Mouse (Mus musculus) liver, embryonic 16.5 days (tissue): ENCODE results near the gene Epor. TPM values are rescaled to one million over a fixed set of nuclear protein-coding genes. Genes with fewer than 3 reads are reported as not detected.

Source experiments
- ATAC-seq: fragments of 200-750 bp; cut with Nextera tagmentation; 2 replicates; pipeline ENCODE4 v1.8.0; 2017; ENCODE audit warnings: low read depth, mild to moderate bottlenecking, moderate number of reproducible peaks, moderate library complexity
- H3K27ac ChIP-seq: fragments of 300-500 bp; sonication (generic); 2 replicates; pipeline ENCODE4 v1.5.1; 2014; ENCODE audit warnings: mild to moderate bottlenecking, low read length
- H3K27me3 ChIP-seq: fragments of 300-500 bp; sonication (generic); 2 replicates; pipeline ENCODE4 v1.6.1; 2014; ENCODE audit warnings: low read depth, low read length, mixed read lengths; ENCODE audit not compliant: control insufficient read depth, insufficient read depth
- H3K36me3 ChIP-seq: fragments of 300-500 bp; sonication (generic); 2 replicates; pipeline ENCODE4 v1.6.1; 2014; ENCODE audit warnings: mild to moderate bottlenecking; ENCODE audit not compliant: control insufficient read depth, insufficient read depth
- H3K4me1 ChIP-seq: fragments of 300-500 bp; sonication (generic); 2 replicates; pipeline ENCODE4 v1.6.1; 2014; ENCODE audit warnings: low read depth, low read length, mixed read lengths; ENCODE audit not compliant: control insufficient read depth
- H3K4me2 ChIP-seq: fragments of 300-500 bp; sonication (generic); 2 replicates; pipeline ENCODE4 v1.6.1; 2014; ENCODE audit warnings: low read depth, low read length, mixed read lengths
- H3K4me3 ChIP-seq: fragments of 300-500 bp; sonication (generic); 2 replicates; pipeline ENCODE4 v1.5.1; 2014; ENCODE audit warnings: low read depth, mild to moderate bottlenecking, low read length
- H3K9ac ChIP-seq: fragments of 300-500 bp; sonication (generic); 2 replicates; pipeline ENCODE4 v1.6.1; 2014; ENCODE audit warnings: low read depth, low read length
- H3K9me3 ChIP-seq: fragments of 300-500 bp; sonication (generic); replicated peaks from 2 replicates; pipeline ENCODE4 v1.6.1; 2016; ENCODE audit warnings: low read length; ENCODE audit not compliant: control insufficient read depth
- WGBS: fragments of 180-500 bp; shearing (Covaris S2); extraction: QIAGEN DNeasy Blood & Tissue Kit; methylation state at CpG from one replicate; pipeline ENCODE4 v1.1.7; 2014; ENCODE audit not compliant: insufficient replicate concordance; 5-methylcytosine and 5-hydroxymethylcytosine counted together
- polyA plus RNA-seq: library from polyadenylated mRNA; unstranded; fragments of >200 nt; fragmentation: Nextera tagmentation; extraction: Ambion mirVana; gene quantifications from 2 replicates; pipeline ENCODE4 v1.2.1, GENCODE M21; 2015

Epor gene
- polyA plus RNA-seq, 1 experiment from 2014 or later, result 115 TPM

- peaks cover 16% of the 10 kb centered on the region for H3K4me1 ChIP-seq
- H3K9me3 ChIP-seq, result no peaks in the 10 kb centered on the region
- peak overlapping the region; percentile 99 for H3K4me2 ChIP-seq
- peak overlapping the region; percentile 70 for H3K4me3 ChIP-seq
- no peaks in the 10 kb centered on the region for H3K36me3 ChIP-seq
- 0 out of 2 replicates have a peak, but pooled peaks cover 2% of the 10 kb centered on the region for H3K27me3 ChIP-seq
- H3K27ac ChIP-seq, result peak overlapping the region; percentile 18; the same call in 1 of the 2 replicates
- WGBS, result 2% methylated on average over 35 of the region's 35 CpGs
- H3K9ac ChIP-seq, result peak overlapping the region; percentile 72
- ATAC-seq, result peak; percentile 17
Measured at GRCm38 (mm10) chr9:21917493-21918034, 45.7 kb downstream of the Epor start.

DNA sequence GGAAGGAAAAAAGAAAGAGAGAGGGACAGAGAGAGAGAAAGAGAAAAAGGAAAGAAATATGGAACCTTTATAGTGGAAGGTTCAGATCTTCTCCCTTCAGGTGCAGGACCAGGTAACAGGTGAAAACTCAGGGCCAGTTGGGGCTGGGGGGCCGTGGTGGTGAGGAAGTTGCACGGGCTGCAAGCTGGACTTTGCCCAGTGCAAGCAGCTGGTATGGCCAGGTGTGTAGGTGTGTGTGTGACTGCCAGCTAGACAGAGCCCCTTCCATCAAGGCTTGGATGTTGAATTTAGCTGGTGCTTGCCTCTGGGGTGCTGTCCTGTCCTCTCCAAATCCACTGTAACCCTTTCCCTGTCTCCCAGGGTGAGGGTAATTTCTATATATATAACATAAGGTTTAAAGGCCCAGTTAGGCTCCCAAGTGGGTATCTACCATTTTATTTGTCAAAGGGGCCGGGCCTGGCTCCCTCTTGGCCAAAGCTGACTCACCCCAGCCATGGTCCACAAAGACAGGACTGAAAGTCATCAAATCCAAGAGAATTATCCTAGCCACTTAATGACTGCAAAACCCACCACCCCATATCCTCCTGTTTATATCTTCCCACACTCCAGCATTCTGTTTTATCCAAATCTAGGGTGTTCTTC, 46.3 kb downstream of the Epor start:
- Histone ChIP-seq H3K4me1 (peaks cover 16% of the 10 kb centered on the region), H3K9ac (peak overlapping the region; percentile 72), H3K9me3 (no peaks in the 10 kb centered on the region), H3K4me3 (peak overlapping the region; percentile 70), H3K27ac (no peak overlapping the region), H3K36me3 (no peaks in the 10 kb centered on the region), H3K4me2 (peak overlapping the region; percentile 99), H3K27me3 (0 out of 2 replicates have a peak, but pooled peaks cover 2% of the 10 kb centered on the region)
- no peak for ATAC-seq
- 35% methylated on average over 3 of the region's 3 CpGs for WGBS

DNA sequence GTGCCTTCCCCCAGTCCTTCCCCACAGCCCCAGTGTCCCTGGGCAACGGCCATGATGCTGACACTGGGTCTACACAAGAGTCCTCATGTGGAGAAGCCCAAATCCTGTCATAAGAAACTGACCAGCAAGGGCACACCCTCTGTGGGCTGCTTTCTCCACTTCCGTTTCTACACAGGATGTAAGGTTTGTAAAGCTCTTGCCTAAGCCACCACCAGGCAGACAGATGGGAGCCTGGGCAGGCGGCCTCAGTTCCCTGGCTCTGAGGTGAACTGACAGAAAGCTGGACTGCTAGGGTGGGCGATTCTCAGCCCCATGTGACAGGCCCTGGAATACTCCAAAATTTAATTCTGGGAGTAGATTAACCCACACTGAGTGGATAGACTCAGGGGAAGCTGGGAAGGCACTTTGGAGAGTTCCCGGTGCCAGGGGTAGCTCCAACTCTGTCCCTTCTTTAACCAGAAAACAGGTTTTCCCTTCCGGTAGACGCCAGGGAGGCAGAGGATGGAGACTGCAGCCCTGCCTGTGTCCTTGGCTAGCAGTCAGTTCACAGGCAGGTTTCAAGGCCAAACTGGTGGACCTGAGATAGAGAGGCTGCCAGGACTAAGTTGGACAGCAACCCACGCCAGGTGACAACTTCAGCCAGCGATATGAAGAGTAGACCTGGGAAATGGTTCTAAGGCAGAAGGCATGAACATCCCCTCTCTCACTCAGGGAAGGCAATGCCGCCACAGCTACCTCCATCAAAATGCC, 53.7 kb downstream of the Epor start:
- 53% methylated on average over 10 of the region's 10 CpGs for WGBS
- H3K36me3 ChIP-seq, result no peaks in the 10 kb centered on the region
- no peaks in the 10 kb centered on the region for H3K27me3 ChIP-seq
- no peaks in the 10 kb centered on the region for H3K9me3 ChIP-seq
- H3K27ac ChIP-seq, result peak overlapping the region; percentile 38
- ATAC-seq, result no peak
- no peak overlapping the region for H3K4me3 ChIP-seq
- H3K4me2 ChIP-seq, result no peak overlapping the region
- H3K9ac ChIP-seq, result no peak overlapping the region
- H3K4me1 ChIP-seq, result no peaks in the 10 kb centered on the region; the same call in 1 of the 2 replicates

Other genes with a start within 250 kb of the Epor start
- 23.9 and 29.3 TPM in 2 replicates for gene Ldlr, start 240.0 kb downstream of the Epor start, polyA plus RNA-seq
- gene Spc24, start 203.2 kb downstream of the Epor start, polyA plus RNA-seq, result 68.0 and 75.7 TPM in 2 replicates
- gene Kank2, start 164.8 kb downstream of the Epor start, polyA plus RNA-seq, result 3.8 and 5.0 TPM in 2 replicates
- gene Angptl8, start 128.0 kb downstream of the Epor start, polyA plus RNA-seq, result 51.1 and 55.7 TPM in 2 replicates
- 5.0 and 5.3 TPM in 2 replicates for gene Dock6, start 110.9 kb downstream of the Epor start, polyA plus RNA-seq
- 12.9 and 13.9 TPM in 2 replicates for gene Rab3d, start 45.3 kb downstream of the Epor start, polyA plus RNA-seq
- 1.3 and 1.6 TPM in 2 replicates for gene Ccdc159, start 36.0 kb downstream of the Epor start, polyA plus RNA-seq
- gene Tmem205, start 36.0 kb downstream of the Epor start, polyA plus RNA-seq, result 172 and 194 TPM in 2 replicates
- gene Plppr2, start 26.5 kb downstream of the Epor start, polyA plus RNA-seq, result 0.96 and 1.4 TPM in 2 replicates
- gene Swsap1, start 7.8 kb downstream of the Epor start, polyA plus RNA-seq, result 2.1 and 2.3 TPM in 2 replicates
- gene Rgl3, start 25.9 kb upstream of the Epor start, polyA plus RNA-seq, result 0.14 and 0.32 TPM in 2 replicates
- gene Ccdc151, start 39.1 kb upstream of the Epor start, polyA plus RNA-seq, result 0.05 TPM in 1 of 2 replicates, not detected in the other
- gene Prkcsh, start 39.3 kb upstream of the Epor start, polyA plus RNA-seq, result 51.2 and 52.5 TPM in 2 replicates
- gene Elavl3, start 88.5 kb upstream of the Epor start, polyA plus RNA-seq, result 0.04 TPM in 1 of 2 replicates, not detected in the other
- not detected in 2 replicates for gene Gm49318, start 107.8 kb upstream of the Epor start, polyA plus RNA-seq
- gene Zfp653, start 107.9 kb upstream of the Epor start, polyA plus RNA-seq, result 5.7 and 6.2 TPM in 2 replicates
- 21.1 and 22.2 TPM in 2 replicates for gene Ecsit, start 121.9 kb upstream of the Epor start, polyA plus RNA-seq
- gene Cnn1, start 135.7 kb upstream of the Epor start, polyA plus RNA-seq, result 0.22 and 1.8 TPM in 2 replicates
- gene Elof1, start 153.7 kb upstream of the Epor start, polyA plus RNA-seq, result 77.8 and 78.7 TPM in 2 replicates
- gene Acp5, start 172.2 kb upstream of the Epor start, polyA plus RNA-seq, result 228 and 240 TPM in 2 replicates
- 28.9 and 34.6 TPM in 2 replicates for gene Pigyl, start 193.3 kb upstream of the Epor start, polyA plus RNA-seq
- 0.09 TPM in 1 of 2 replicates, not detected in the other for gene Zfp872, start 224.6 kb upstream of the Epor start, polyA plus RNA-seq